Mouse (Mus musculus) intestine, embryonic 15.5 days (tissue): ENCODE measurements around the gene Aldh4a1. TPM values are rescaled to one million over a fixed set of nuclear protein-coding genes. Genes with fewer than 3 reads are reported as not detected.

ENCODE experiments used
- ATAC-seq: fragments of 200-750 bp; cut with Nextera tagmentation; 2 replicates; pipeline ENCODE4 v1.8.0; 2017; ENCODE audit warnings: moderate TSS enrichment, moderate library complexity
- H3K27ac ChIP-seq: fragments of 300-500 bp; sonication (generic); 2 replicates; pipeline ENCODE4 v1.5.1; 2015; ENCODE audit warnings: mild to moderate bottlenecking, inconsistent platforms
- H3K27me3 ChIP-seq: fragments of 300-500 bp; sonication (generic); replicated peaks from 2 replicates; pipeline ENCODE4 v1.6.1; 2015; ENCODE audit warnings: inconsistent platforms
- H3K36me3 ChIP-seq: fragments of 300-500 bp; sonication (generic); 2 replicates; pipeline ENCODE4 v1.6.1; 2015; ENCODE audit warnings: inconsistent platforms
- H3K4me1 ChIP-seq: fragments of 300-500 bp; sonication (generic); replicated peaks from 2 replicates; pipeline ENCODE4 v1.6.1; 2015; ENCODE audit warnings: inconsistent platforms
- H3K4me2 ChIP-seq: fragments of 300-500 bp; sonication (generic); replicated peaks from 2 replicates; pipeline ENCODE4 v1.6.1; 2015; ENCODE audit warnings: mild to moderate bottlenecking, inconsistent platforms
- H3K4me3 ChIP-seq: fragments of 300-500 bp; sonication (generic); replicated peaks from 2 replicates; pipeline ENCODE4 v1.5.1; 2015; ENCODE audit warnings: inconsistent platforms
- H3K9ac ChIP-seq: fragments of 300-500 bp; sonication (generic); 2 replicates; pipeline ENCODE4 v1.6.1; 2015; ENCODE audit warnings: inconsistent platforms
- H3K9me3 ChIP-seq: fragments of 300-500 bp; sonication (generic); 2 replicates; pipeline ENCODE4 v1.6.1; 2016; ENCODE audit warnings: inconsistent platforms
- WGBS: fragments of 180-500 bp; shearing (Covaris S2); methylation state at CpG from one replicate; pipeline ENCODE4 v1.1.7; 2015; 5-methylcytosine and 5-hydroxymethylcytosine counted together
- polyA plus RNA-seq: library from polyadenylated mRNA; unstranded; fragments of >200 nt; fragmentation: Nextera tagmentation; extraction: Ambion mirVana; gene quantifications from 2 replicates; pipeline ENCODE4 v1.2.1, GENCODE M21; 2015

Aldh4a1 gene
- polyA plus RNA-seq, 1 experiment from 2014 or later, result 14.4 TPM

- Histone ChIP-seq H3K4me1 (peaks cover 4% of the 10 kb centered on the region; the same call in 1 of the 2 replicates), H3K9me3 (no peaks in the 10 kb centered on the region), H3K4me2 (0 out of 2 replicates have a peak overlapping the region, but pooled peaks have one; percentile 3), H3K9ac (no peak overlapping the region), H3K36me3 (no peaks in the 10 kb centered on the region), H3K27ac (peak overlapping the region; percentile 63), H3K27me3 (no peaks in the 10 kb centered on the region), H3K4me3 (no peak overlapping the region)
- WGBS, result 64% methylated on average over 11 of the region's 11 CpGs
- ATAC-seq, result peak; percentile 6; the same call in 1 of the 2 replicates
Observed at GRCm38 (mm10) chr4:139650907-139651306, 28.2 kb downstream of the Aldh4a1 start.

- Histone ChIP-seq H3K4me2 (no peak within 1 kb of the TSS), H3K9ac (no peak within 1 kb of the TSS), H3K27ac (no peak within 1 kb of the TSS), H3K36me3 (no peaks in the 10 kb centered on the region), H3K4me3 (no peak within 1 kb of the TSS), H3K9me3 (no peaks in the 10 kb centered on the region), H3K27me3 (no peaks in the 10 kb centered on the region), H3K4me1 (peaks cover 4% of the 10 kb centered on the region; the same call in 1 of the 2 replicates)
- 83% methylated on average over 8 of the region's 8 CpGs for WGBS
- no peak for ATAC-seq
Observed at GRCm38 (mm10) chr4:139653238-139653637, 30.6 kb downstream of the Aldh4a1 start, which contains the start of gene Tas1r2. Tas1r2 (plus strand) TSS chr4:139653538.

GRCm38 (mm10) chr4:139661897-139662296, 39.2 kb downstream of the Aldh4a1 start:
- ATAC-seq, result no peak
- 91% methylated on average over 14 of the region's 14 CpGs for WGBS
- Histone ChIP-seq H3K9ac (no peak overlapping the region), H3K27ac (no peak overlapping the region), H3K27me3 (no peaks in the 10 kb centered on the region), H3K4me3 (no peak overlapping the region), H3K9me3 (no peaks in the 10 kb centered on the region), H3K4me2 (no peak overlapping the region), H3K4me1 (no peaks in the 10 kb centered on the region), H3K36me3 (no peaks in the 10 kb centered on the region)

GRCm38 (mm10) chr4:139667632-139668031, 45.0 kb downstream of the Aldh4a1 start:
- no peaks in the 10 kb centered on the region for H3K27me3 ChIP-seq
- H3K27ac ChIP-seq, result no peak overlapping the region
- no peaks in the 10 kb centered on the region for H3K36me3 ChIP-seq
- no peak overlapping the region for H3K9ac ChIP-seq
- no peaks in the 10 kb centered on the region for H3K9me3 ChIP-seq
- ATAC-seq, result peak; percentile 75
- WGBS, result 64% methylated on average over 6 of the region's 6 CpGs
- no peak overlapping the region for H3K4me3 ChIP-seq
- no peak overlapping the region for H3K4me2 ChIP-seq
- H3K4me1 ChIP-seq, result 0 out of 2 replicates have a peak, but pooled peaks cover 4% of the 10 kb centered on the region

GRCm38 (mm10) chr4:139669847-139670246, 47.2 kb downstream of the Aldh4a1 start:
- Histone ChIP-seq H3K4me3 (no peak overlapping the region), H3K9ac (no peak overlapping the region), H3K27me3 (no peaks in the 10 kb centered on the region), H3K4me2 (no peak overlapping the region), H3K4me1 (0 out of 2 replicates have a peak, but pooled peaks cover 4% of the 10 kb centered on the region), H3K27ac (no peak overlapping the region), H3K36me3 (no peaks in the 10 kb centered on the region), H3K9me3 (no peaks in the 10 kb centered on the region)
- WGBS, result 19% methylated on average over 6 of the region's 6 CpGs
- ATAC-seq, result peak; percentile 49; the same call in 1 of the 2 replicates

GRCm38 (mm10) chr4:139675696-139676095, 53.0 kb downstream of the Aldh4a1 start:
- no peaks in the 10 kb centered on the region for H3K9me3 ChIP-seq
- 0 out of 2 replicates have a peak, but pooled peaks cover 4% of the 10 kb centered on the region for H3K27me3 ChIP-seq
- H3K27ac ChIP-seq, result no peak overlapping the region
- H3K9ac ChIP-seq, result no peak overlapping the region
- H3K4me1 ChIP-seq, result no peaks in the 10 kb centered on the region
- H3K4me2 ChIP-seq, result no peak overlapping the region
- no peaks in the 10 kb centered on the region for H3K36me3 ChIP-seq
- WGBS, result 59% methylated on average over 9 of the region's 9 CpGs
- H3K4me3 ChIP-seq, result no peak overlapping the region
- ATAC-seq, result no peak

GRCm38 (mm10) chr4:139683728-139684638, 61.3 kb downstream of the Aldh4a1 start:
- H3K36me3 ChIP-seq, result no peaks in the 10 kb centered on the region
- no peak overlapping the region for H3K4me3 ChIP-seq
- no peaks in the 10 kb centered on the region for H3K4me1 ChIP-seq
- no peak overlapping the region for H3K27ac ChIP-seq
- H3K4me2 ChIP-seq, result no peak overlapping the region
- WGBS, result 73% methylated on average over 22 of the region's 22 CpGs
- no peaks in the 10 kb centered on the region for H3K9me3 ChIP-seq
- no peak overlapping the region for H3K9ac ChIP-seq
- no peaks in the 10 kb centered on the region for H3K27me3 ChIP-seq
- ATAC-seq, result no peak

GRCm38 (mm10) chr4:139684639-139685017, 62.0 kb downstream of the Aldh4a1 start:
- Histone ChIP-seq H3K27ac (no peak overlapping the region), H3K27me3 (no peaks in the 10 kb centered on the region), H3K4me2 (no peak overlapping the region), H3K4me3 (no peak overlapping the region), H3K9me3 (no peaks in the 10 kb centered on the region), H3K4me1 (no peaks in the 10 kb centered on the region), H3K36me3 (no peaks in the 10 kb centered on the region), H3K9ac (no peak overlapping the region)
- 18% methylated on average over 3 of the region's 3 CpGs for WGBS
- ATAC-seq, result no peak

GRCm38 (mm10) chr4:139688058-139688457, 65.4 kb downstream of the Aldh4a1 start:
- H3K4me2 ChIP-seq, result no peak overlapping the region
- H3K36me3 ChIP-seq, result no peaks in the 10 kb centered on the region
- ATAC-seq, result no peak
- no peaks in the 10 kb centered on the region for H3K4me1 ChIP-seq
- H3K27me3 ChIP-seq, result no peaks in the 10 kb centered on the region
- H3K9me3 ChIP-seq, result no peaks in the 10 kb centered on the region
- H3K27ac ChIP-seq, result no peak overlapping the region
- H3K4me3 ChIP-seq, result no peak overlapping the region
- H3K9ac ChIP-seq, result no peak overlapping the region
- WGBS, result 66% methylated on average over 9 of the region's 9 CpGs

GRCm38 (mm10) chr4:139689627-139690269, 67.1 kb downstream of the Aldh4a1 start:
- H3K9ac ChIP-seq, result no peak overlapping the region; the same call in 1 of the 2 replicates
- ATAC-seq, result no peak

GRCm38 (mm10) chr4:139693315-139693714, 70.6 kb downstream of the Aldh4a1 start:
- 40% methylated on average over 5 of the region's 5 CpGs for WGBS
- no peak overlapping the region for H3K4me2 ChIP-seq
- H3K36me3 ChIP-seq, result no peaks in the 10 kb centered on the region
- H3K27me3 ChIP-seq, result peaks cover 7% of the 10 kb centered on the region; the same call in 1 of the 2 replicates
- H3K27ac ChIP-seq, result no peak overlapping the region
- no peak for ATAC-seq
- H3K9me3 ChIP-seq, result no peaks in the 10 kb centered on the region
- no peak overlapping the region for H3K9ac ChIP-seq
- H3K4me3 ChIP-seq, result no peak overlapping the region
- H3K4me1 ChIP-seq, result no peaks in the 10 kb centered on the region

More at GRCm38 (mm10) chr4:139689627-139690269, 67.1 kb downstream of the Aldh4a1 start:
- H3K9me3 ChIP-seq, result no peaks in the 10 kb centered on the region
- no peaks in the 10 kb centered on the region for H3K36me3 ChIP-seq
- 31% methylated on average over 7 of the region's 7 CpGs for WGBS
- H3K27me3 ChIP-seq, result peaks cover 7% of the 10 kb centered on the region; the same call in 1 of the 2 replicates
- H3K4me1 ChIP-seq, result no peaks in the 10 kb centered on the region
- H3K4me2 ChIP-seq, result no peak overlapping the region
- H3K4me3 ChIP-seq, result no peak overlapping the region
- H3K27ac ChIP-seq, result no peak overlapping the region

- H3K4me3 ChIP-seq, result no peak overlapping the region
- peaks cover 7% of the 10 kb centered on the region; the same call in 1 of the 2 replicates for H3K27me3 ChIP-seq
- no peaks in the 10 kb centered on the region for H3K4me1 ChIP-seq
- no peak overlapping the region for H3K27ac ChIP-seq
- H3K9me3 ChIP-seq, result no peaks in the 10 kb centered on the region
- H3K4me2 ChIP-seq, result no peak overlapping the region
- no peak overlapping the region for H3K9ac ChIP-seq
- ATAC-seq, result no peak
- H3K36me3 ChIP-seq, result no peaks in the 10 kb centered on the region
- 6% methylated on average over 9 of the region's 9 CpGs for WGBS
Observed at GRCm38 (mm10) chr4:139697755-139698154, 75.1 kb downstream of the Aldh4a1 start.
